Mouse (Mus musculus): ENCODE results near the gene Ccl5. TPM values are rescaled to one million over a fixed set of nuclear protein-coding genes. Genes with fewer than 3 reads are reported as not detected.
"Not testable (repeated sequence)": the region's sequence is repeated elsewhere in the genome, so short reads cannot be mapped to it uniquely, and the experiment has no call there.

Gene Ccl5
- 1 to 10 TPM in 1 of 4 experiments, under 1 TPM in 1, not detected in 2; 0.76 to 1.1 TPM for total RNA-seq (2022)

DNA sequence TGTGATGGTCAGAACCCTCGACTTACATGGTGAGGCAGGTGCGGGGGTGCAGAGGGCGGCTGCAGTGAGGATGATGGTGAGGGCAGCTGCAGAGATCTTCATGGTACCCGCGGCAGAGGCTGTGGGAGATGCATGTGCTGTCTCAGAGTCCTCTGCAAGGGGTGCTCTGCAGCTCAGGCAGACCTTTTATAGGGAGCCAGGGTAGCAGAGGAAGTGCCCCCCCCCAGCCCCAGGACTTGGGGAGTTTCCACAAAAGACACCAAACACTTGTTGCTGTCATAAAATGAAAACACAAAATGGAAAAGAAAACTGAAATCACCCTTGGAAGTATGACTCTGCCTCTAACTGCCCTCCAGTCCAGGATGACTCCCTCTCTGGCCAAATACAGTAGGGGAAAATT, at the start of gene Ccl5:
Ccl5 (minus strand) TSS at position 159 of the 400 bp plus-strand sequence.
- no peak for DNase-seq (ENCODE audit: low spot score)

- DNase-seq (ENCODE audit: low spot score): no peak
Measured at GRCm38 (mm10) chr11:83578999-83579398, 48.7 kb upstream of the Ccl5 start.

GRCm38 (mm10) chr11:83578186-83578760, 48.0 kb upstream of the Ccl5 start, which contains the start of gene Ccl9:
Gene Ccl9 (minus strand): TSS chr11:83578636.
- DNase-seq (ENCODE audit: low spot score): peak; percentile 28

- peak; percentile 26 for DNase-seq (ENCODE audit: low spot score)
Measured at GRCm38 (mm10) chr11:83576927-83577555, 46.7 kb upstream of the Ccl5 start.

GRCm38 (mm10) chr11:83572834-83573233, 42.5 kb upstream of the Ccl5 start:
- no peak for DNase-seq (ENCODE audit: low spot score)

DNA sequence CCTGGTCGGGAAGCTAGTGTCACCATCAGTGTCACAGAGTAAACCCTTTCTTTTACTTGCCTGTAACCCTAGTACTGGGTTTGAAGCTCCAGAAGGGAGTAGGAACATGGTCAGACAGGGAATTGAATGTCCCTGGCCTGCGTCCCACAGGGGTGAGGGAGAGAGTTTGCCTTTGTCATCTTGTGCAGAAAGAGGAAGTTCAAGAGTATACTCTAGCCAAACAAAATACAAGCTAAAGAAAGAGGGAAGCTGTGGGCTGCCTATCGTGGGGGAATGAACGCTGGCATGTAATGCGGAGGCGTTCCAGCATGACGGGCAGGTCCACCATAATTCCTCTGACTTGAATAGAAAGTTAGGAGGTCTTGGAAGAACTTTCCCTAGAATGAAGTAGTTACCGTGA, 41.9 kb upstream of the Ccl5 start:
- DNase-seq (ENCODE audit: low spot score): peak; percentile 81

DNA sequence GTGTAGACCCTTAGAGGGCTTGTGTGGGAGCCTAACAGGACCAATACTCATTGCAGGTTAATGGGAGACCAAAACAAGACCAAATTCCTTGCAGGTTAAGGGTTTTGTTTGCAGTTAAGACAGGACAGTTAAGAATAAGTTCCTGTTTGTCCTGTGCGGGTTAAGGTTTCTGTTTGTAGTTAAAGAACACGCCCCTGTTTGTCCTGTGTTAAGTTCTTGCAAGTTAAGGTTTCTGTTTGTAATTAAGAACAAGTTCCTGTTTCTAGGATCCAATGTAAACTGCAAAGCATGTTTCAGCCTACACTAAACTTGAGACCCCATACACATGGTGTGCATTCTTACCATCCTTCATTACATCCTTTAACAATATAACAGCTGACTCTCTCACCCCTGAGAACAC, 39.9 kb upstream of the Ccl5 start:
- no peak for DNase-seq (ENCODE audit: low spot score)

- DNase-seq (ENCODE audit: low spot score): no peak
Measured at GRCm38 (mm10) chr11:83569249-83569648, 38.9 kb upstream of the Ccl5 start.

GRCm38 (mm10) chr11:83568786-83569185, 38.5 kb upstream of the Ccl5 start:
- no peak for DNase-seq (ENCODE audit: low spot score)

DNA sequence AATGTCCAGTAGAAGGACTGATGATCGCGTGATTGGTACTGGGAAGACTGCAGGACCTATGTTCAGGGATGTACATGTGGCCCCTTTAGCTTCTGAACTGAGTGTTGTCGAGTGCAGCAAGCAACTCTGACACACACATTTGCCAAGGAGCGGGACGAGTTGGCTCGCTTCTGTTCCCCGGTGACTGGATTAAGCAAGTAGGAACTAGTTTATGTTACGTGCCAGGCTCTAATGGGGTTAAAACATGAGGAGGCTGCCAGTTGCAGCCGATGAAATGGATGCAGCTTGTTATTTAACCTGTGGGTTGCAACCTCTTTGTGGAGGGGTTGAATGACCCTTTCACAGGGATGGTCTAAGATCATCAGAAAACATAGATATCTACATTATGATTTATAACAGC, 37.7 kb upstream of the Ccl5 start:
- no peak for DNase-seq (ENCODE audit: low spot score)

- no peak for DNase-seq (ENCODE audit: low spot score)
Measured at GRCm38 (mm10) chr11:83567311-83567710, 37.0 kb upstream of the Ccl5 start.

GRCm38 (mm10) chr11:83566617-83567016, 36.3 kb upstream of the Ccl5 start:
- no peak for DNase-seq (ENCODE audit: low spot score)

- peak; percentile 33 for DNase-seq (ENCODE audit: low spot score)
Measured at GRCm38 (mm10) chr11:83563754-83564153, 33.4 kb upstream of the Ccl5 start.

DNA sequence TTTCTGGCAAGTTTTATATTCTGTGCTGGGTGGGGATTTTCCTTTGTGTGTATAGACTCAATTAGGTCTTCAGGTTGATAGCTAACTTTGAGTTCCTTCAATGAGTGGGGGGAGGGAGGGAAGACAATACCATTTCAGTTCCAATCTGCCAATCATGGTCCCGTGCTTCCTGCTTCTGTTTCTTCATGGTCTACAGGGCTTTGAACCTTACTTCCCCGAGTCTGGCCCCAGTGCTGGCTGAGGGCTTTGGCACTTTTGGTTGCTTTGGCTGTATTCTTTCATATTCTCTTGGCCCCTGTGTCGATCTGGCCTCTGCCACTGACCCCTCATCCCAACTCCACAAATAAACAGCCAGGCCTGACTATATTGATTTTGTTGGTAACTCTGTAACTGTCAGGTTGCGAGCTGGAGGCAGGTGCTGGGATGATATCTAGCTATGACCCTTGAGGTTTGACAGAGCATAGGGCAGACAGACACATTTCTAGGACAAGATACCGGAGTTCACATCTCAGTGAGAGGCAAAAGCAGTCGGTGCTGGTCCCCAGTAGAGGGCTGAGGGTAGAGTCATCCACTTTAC, 32.1 kb upstream of the Ccl5 start:
- no peak for DNase-seq (ENCODE audit: low spot score)

GRCm38 (mm10) chr11:83560405-83560804, 30.1 kb upstream of the Ccl5 start:
- no peak for DNase-seq (ENCODE audit: low spot score)

- DNase-seq (ENCODE audit: low spot score): no peak
Measured at GRCm38 (mm10) chr11:83557074-83557473, 26.8 kb upstream of the Ccl5 start.

DNA sequence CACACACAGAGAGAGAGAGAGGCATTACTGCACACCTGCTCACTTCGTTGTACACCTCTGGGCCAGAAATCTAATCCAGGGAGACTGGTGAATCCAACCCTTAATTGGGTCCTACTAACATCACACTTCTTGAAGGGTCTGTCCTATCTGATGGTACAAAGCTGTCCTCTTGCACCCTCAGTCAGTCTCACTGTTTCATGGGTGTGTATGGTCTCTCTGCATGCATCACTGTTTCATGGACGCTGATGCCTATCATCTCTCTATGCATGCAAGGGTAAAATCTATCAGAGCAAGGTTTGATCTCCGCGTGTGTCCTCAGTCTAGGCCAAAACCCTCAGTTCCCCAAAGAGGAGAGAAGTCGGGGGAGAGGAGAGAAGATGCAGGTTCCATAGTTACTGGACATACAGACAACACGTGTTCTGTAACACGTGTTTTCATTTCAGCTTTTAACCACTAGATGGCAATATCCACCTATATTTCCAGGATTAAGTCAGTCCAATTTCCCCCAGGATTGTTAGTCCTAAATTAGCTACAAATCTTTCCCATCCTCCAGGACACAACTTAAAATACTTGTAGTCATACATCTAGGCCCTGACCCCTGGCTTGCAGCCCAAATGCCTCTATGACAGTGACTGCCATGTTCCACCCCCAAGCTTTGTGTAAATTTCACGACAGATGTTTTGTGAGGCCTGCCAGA, 25.9 kb upstream of the Ccl5 start:
- peak; percentile 84 for DNase-seq (ENCODE audit: low spot score)

DNA sequence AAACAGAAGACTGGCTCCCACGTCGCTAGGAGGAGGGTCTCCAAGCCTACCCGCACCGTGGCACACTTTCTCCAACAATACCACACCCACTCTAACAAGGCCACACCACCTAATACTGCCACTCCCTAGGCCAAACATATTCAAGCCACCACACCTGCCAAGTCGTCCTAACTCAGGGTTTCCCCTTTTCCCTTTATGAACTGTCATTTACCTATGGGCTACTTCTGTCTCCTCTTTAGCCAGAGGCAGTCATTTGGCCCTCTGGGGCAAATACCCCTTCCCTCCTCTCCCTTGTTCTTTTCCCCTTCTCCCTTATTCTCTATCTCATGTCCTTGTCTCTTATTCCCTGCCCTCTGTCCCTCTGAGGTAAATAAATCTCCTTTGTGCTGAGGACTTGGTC, 21.4 kb upstream of the Ccl5 start:
- no peak for DNase-seq (ENCODE audit: low spot score)

GRCm38 (mm10) chr11:83551037-83551436, 20.7 kb upstream of the Ccl5 start:
- DNase-seq (ENCODE audit: low spot score): not testable (repeated sequence)

- no peak for DNase-seq (ENCODE audit: low spot score)
Measured at GRCm38 (mm10) chr11:83550186-83550632, 19.9 kb upstream of the Ccl5 start.

- DNase-seq (ENCODE audit: low spot score): no peak
Measured at GRCm38 (mm10) chr11:83544214-83544613, 13.9 kb upstream of the Ccl5 start.

- no peak for DNase-seq (ENCODE audit: low spot score)
Measured at GRCm38 (mm10) chr11:83541415-83541814, 11.1 kb upstream of the Ccl5 start.

DNA sequence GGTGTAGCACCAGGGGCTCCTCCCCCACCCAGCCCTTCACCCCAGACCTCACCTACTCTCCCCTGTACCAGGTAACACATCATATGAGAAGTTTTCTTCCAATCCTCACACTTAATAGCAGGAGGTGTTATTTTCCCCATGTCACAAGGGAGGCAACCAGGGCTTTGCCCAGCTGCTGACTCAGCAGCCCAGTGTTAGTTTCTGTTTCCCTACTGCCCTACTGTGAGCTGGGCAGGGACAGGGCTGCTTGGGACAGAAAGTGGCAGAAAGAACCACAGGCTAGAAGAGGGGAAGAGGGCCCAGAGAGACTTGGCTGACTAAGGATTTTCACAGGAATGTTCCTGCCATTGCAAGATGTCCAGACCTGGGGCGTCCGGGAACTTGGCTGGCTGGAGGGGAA, 10.6 kb upstream of the Ccl5 start:
- DNase-seq (ENCODE audit: low spot score): no peak
